In the genomic region with DNA sequence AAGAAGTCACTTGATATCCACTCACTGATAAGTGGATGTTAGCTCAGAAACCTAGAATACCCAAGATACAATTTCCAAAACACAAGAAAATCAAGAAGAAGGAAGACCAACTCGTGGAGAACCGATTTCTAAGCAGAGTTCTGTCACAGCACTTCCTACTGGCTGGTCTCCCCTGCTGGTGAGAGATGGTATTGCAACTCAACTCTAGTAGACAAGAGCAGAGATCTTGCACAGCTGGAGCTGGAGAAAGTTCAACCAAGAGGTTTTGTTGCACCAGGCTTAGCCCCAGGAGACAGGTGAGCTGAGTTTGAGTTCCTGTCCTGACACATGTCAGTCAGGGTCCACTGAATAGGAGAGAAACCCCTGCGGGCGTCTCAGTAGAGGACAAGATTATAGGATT, we compare ENCODE assay signal across 8 mouse cellular contexts. TPM values are rescaled to one million over a fixed set of nuclear protein-coding genes. Genes with fewer than 3 reads are reported as not detected.
A peak's percentile ranks its signal among the peaks of the same experiment; 100 is the strongest.
DNase-seq lines count a peak whose midpoint lies in the region; ATAC-seq lines count a peak whose summit lies in the region.

No protein-coding gene starts in this region.

- intact Hi-C loops in heart, postnatal 14 days (cut with DNase I): loop anchor here (2.0 to 5.0 kb wide), 4 partner anchors 45 to 195 kb away; no protein-coding TSS in a partner anchor
- intact Hi-C loops in left cerebral cortex, postnatal 25 days (cut with DNase I): loop anchor here (5.0 kb wide), 1 partner anchor 195 kb away; no protein-coding TSS in a partner anchor

- no peaks in the 10 kb centered on the region for H3K9me3 ChIP-seq in midbrain, embryonic 11.5 days (ENCODE audit: control insufficient read depth, low read length)
- H3K9me3 ChIP-seq in midbrain, embryonic 13.5 days: no peaks in the 10 kb centered on the region

- H3K27ac ChIP-seq in midbrain, embryonic 11.5 days (ENCODE audit: low read depth, low read length): no peak overlapping the region
- no peak overlapping the region for H3K27ac ChIP-seq in midbrain, embryonic 13.5 days

- no peak overlapping the region for H3K9ac ChIP-seq in midbrain, embryonic 11.5 days (ENCODE audit: low read length)
- no peak overlapping the region for H3K9ac ChIP-seq in midbrain, embryonic 13.5 days (replicated peaks)

- WGBS in midbrain, embryonic 11.5 days: 40% methylated on average over 4 of the region's 4 CpGs
- WGBS in midbrain, embryonic 13.5 days: 44% methylated on average over 4 of the region's 4 CpGs

- H3K27me3 ChIP-seq in midbrain, embryonic 11.5 days (ENCODE audit: control insufficient read depth, insufficient read depth, low read length): no peaks in the 10 kb centered on the region
- peaks cover 6% of the 10 kb centered on the region; the same call in 1 of the 2 replicates for H3K27me3 ChIP-seq in midbrain, embryonic 13.5 days

- ATAC-seq in midbrain, embryonic 11.5 days (ENCODE audit: low FRiP score): no peak
- ATAC-seq in midbrain, embryonic 13.5 days: no peak
- ATAC-seq in inflammation-experienced regulatory T-cells, adult 6 months: no peak

- no peaks in the 10 kb centered on the region for H3K4me1 ChIP-seq in midbrain, embryonic 11.5 days (ENCODE audit: control insufficient read depth, insufficient read depth, low read length)
- H3K4me1 ChIP-seq in midbrain, embryonic 13.5 days (replicated peaks): no peaks in the 10 kb centered on the region

- DNase-seq in midbrain, embryonic 11.5 days (ENCODE audit: low spot score, missing footprints): peak; percentile 94
- peak; percentile 83 for DNase-seq in R1 (ENCODE audit: low read depth, low spot score)
- DNase-seq in cerebellum, postnatal 10 days: peak; percentile 87 to 92
- DNase-seq in heart, postnatal 14 days: peak; percentile 71 to 88
- DNase-seq in left cerebral cortex, postnatal 25 days (ENCODE audit: low spot score in 2 of 2): peak; percentile 69 to 70
- peak; percentile 82 for DNase-seq in retina, postnatal 1 day

- no peaks in the 10 kb centered on the region for H3K36me3 ChIP-seq in midbrain, embryonic 11.5 days (ENCODE audit: control insufficient read depth, insufficient read depth, low read length)
- no peaks in the 10 kb centered on the region for H3K36me3 ChIP-seq in midbrain, embryonic 13.5 days

- H3K4me3 ChIP-seq in midbrain, embryonic 11.5 days (ENCODE audit: low read depth, low read length): no peak overlapping the region
- no peak overlapping the region for H3K4me3 ChIP-seq in midbrain, embryonic 13.5 days (replicated peaks)

- H3K4me2 ChIP-seq in midbrain, embryonic 11.5 days: no peak overlapping the region
- H3K4me2 ChIP-seq in midbrain, embryonic 13.5 days (replicated peaks): no peak overlapping the region

RNA-seq across cellular contexts. Expression of gene Socs1, which starts 18.2 kb away (rescaled TPM):
- 2.2 and 2.5 TPM in 2 replicates for polyA plus RNA-seq in midbrain, embryonic 11.5 days (2014; fragmentation: Nextera tagmentation; extraction: Ambion mirVana)
- 1.3 and 2.3 TPM in 2 replicates for polyA plus RNA-seq in midbrain, embryonic 13.5 days (2015; fragmentation: Nextera tagmentation; extraction: Ambion mirVana)
- total RNA-seq in heart, postnatal 14 days (2021): 1 to 10 TPM in 1 of 2 experiments, under 1 TPM in 1; 0.84 to 1.9 TPM
- under 1 TPM; 0.80 to 0.82 TPM for total RNA-seq in left cerebral cortex, postnatal 25 days (2021)
- polyA plus RNA-seq in inflammation-experienced regulatory T-cells, adult 6 months (2017; shearing (Covaris generic)): 1 to 10 TPM; 3.9 to 4.7 (median 4.3) TPM

RNA-seq across cellular contexts. Expression of gene Tnp2, which starts 21.3 kb away (rescaled TPM):
- polyA plus RNA-seq in midbrain, embryonic 11.5 days (2014; fragmentation: Nextera tagmentation; extraction: Ambion mirVana): not detected in 2 replicates
- not detected in 2 replicates for polyA plus RNA-seq in midbrain, embryonic 13.5 days (2015; fragmentation: Nextera tagmentation; extraction: Ambion mirVana)
- total RNA-seq in heart, postnatal 14 days (2021): not detected
- total RNA-seq in left cerebral cortex, postnatal 25 days (2021): not detected
- polyA plus RNA-seq in inflammation-experienced regulatory T-cells, adult 6 months (2017; shearing (Covaris generic)): 1 to 10 TPM; 6.3 to 9.8 (median 6.6) TPM

RNA-seq across cellular contexts. Expression of gene Prm3, which starts 23.6 kb away (rescaled TPM):
- polyA plus RNA-seq in midbrain, embryonic 11.5 days (2014; fragmentation: Nextera tagmentation; extraction: Ambion mirVana): not detected in 2 replicates
- polyA plus RNA-seq in midbrain, embryonic 13.5 days (2015; fragmentation: Nextera tagmentation; extraction: Ambion mirVana): not detected in 2 replicates
- total RNA-seq in heart, postnatal 14 days (2021): not detected
- total RNA-seq in left cerebral cortex, postnatal 25 days (2021): not detected
- polyA plus RNA-seq in inflammation-experienced regulatory T-cells, adult 6 months (2017; shearing (Covaris generic)): not detected

RNA-seq across cellular contexts. Expression of gene Prm2, which starts 28.8 kb away (rescaled TPM):
- polyA plus RNA-seq in midbrain, embryonic 11.5 days (2014; fragmentation: Nextera tagmentation; extraction: Ambion mirVana): not detected in 2 replicates
- not detected in 2 replicates for polyA plus RNA-seq in midbrain, embryonic 13.5 days (2015; fragmentation: Nextera tagmentation; extraction: Ambion mirVana)
- total RNA-seq in heart, postnatal 14 days (2021): not detected
- not detected for total RNA-seq in left cerebral cortex, postnatal 25 days (2021)
- not detected for polyA plus RNA-seq in inflammation-experienced regulatory T-cells, adult 6 months (2017; shearing (Covaris generic))

RNA-seq across cellular contexts. Expression of gene Prm1, which starts 38.5 kb away (rescaled TPM):
- polyA plus RNA-seq in midbrain, embryonic 11.5 days (2014; fragmentation: Nextera tagmentation; extraction: Ambion mirVana): not detected in 2 replicates
- polyA plus RNA-seq in midbrain, embryonic 13.5 days (2015; fragmentation: Nextera tagmentation; extraction: Ambion mirVana): not detected in 2 replicates
- not detected for total RNA-seq in heart, postnatal 14 days (2021)
- total RNA-seq in left cerebral cortex, postnatal 25 days (2021): not detected
- polyA plus RNA-seq in inflammation-experienced regulatory T-cells, adult 6 months (2017; shearing (Covaris generic)): 1 to 10 TPM in 1 of 3 experiments, not detected in 2; 1.1 TPM
